Mouse (Mus musculus) lung, adult 2 months (tissue): ENCODE measurements around the gene Olfr171. TPM values are rescaled to one million over a fixed set of nuclear protein-coding genes. Genes with fewer than 3 reads are reported as not detected.
"Not testable (repeated sequence)": the region's sequence is repeated elsewhere in the genome, so short reads cannot be mapped to it uniquely, and the experiment has no call there.

Experiments used
- DNase-seq: peaks from one replicate; pipeline ENCODE4 v3.0.0; 2022
- H3K4me1 ChIP-seq: fragments of 200-500 bp; 2 replicates; pipeline ENCODE4 v1.6.1; 2011; ENCODE audit warnings: low read length; ENCODE audit not compliant: control insufficient read depth, insufficient read depth
- H3K4me3 ChIP-seq: fragments of 200-500 bp; replicated peaks from 2 replicates; pipeline ENCODE3; 2011; ENCODE audit warnings: low read depth, mild to moderate bottlenecking, control low read depth, low read length; ENCODE audit errors: extremely low read depth
- CTCF ChIP-seq: fragments of 200-500 bp; IDR thresholded peaks from 2 replicates; pipeline ENCODE4 v1.5.1; 2011; ENCODE audit warnings: mild to moderate bottlenecking, low read length, control low read depth; ENCODE audit not compliant: insufficient read depth
- POLR2A ChIP-seq: fragments of 200-500 bp; IDR thresholded peaks from 2 replicates; pipeline ENCODE4 v1.6.1; 2011; ENCODE audit warnings: low read depth, mild to moderate bottlenecking, control low read depth, low read length, borderline replicate concordance; ENCODE audit errors: extremely low read depth
- WGBS: fragments of 180-500 bp; shearing (Covaris S2); methylation state at CpG from one replicate; pipeline ENCODE4 v1.1.7; 2018; 5-methylcytosine and 5-hydroxymethylcytosine counted together
- polyA plus RNA-seq: library from polyadenylated mRNA; depleted of rRNA; stranded (reverse); fragments of >200 nt; gene quantifications from 2 replicates; pipeline ENCODE4 v1.2.3, GENCODE M21; 2012; rRNA removed

Olfr171 gene
- 0.20 and 0.37 TPM in 2 replicates for polyA plus RNA-seq

DNA sequence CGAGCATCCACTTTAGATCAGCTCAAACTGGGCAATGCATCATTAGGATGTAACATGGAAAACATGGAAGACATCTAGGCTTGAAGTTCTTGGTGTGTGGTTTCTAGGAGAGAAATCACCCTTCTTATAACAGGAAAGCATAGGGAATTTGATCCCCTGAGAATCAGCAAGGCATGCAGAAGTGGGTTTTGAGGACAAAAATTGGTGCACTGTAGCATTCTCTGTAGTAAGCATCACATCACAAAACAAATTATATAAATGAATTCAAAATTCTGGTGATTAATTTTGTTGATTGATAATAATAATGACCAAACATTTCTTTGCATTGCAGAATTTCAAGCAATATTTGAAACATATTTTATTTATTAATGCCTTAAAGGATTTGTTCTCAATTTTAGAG, at the start of gene Olfr171:
Olfr171 (minus strand) TSS at position 101 of the 400 bp plus-strand sequence.
- H3K4me1 ChIP-seq: no peaks in the 10 kb centered on the region
- H3K4me3 ChIP-seq: no peak within 1 kb of the TSS
- DNase-seq: no peak
- WGBS: 80% methylated on average over 1 of the region's 1 CpGs
- TF ChIP-seq POLR2A: no peak
- no peak for TF ChIP-seq CTCF

GRCm38 (mm10) chr16:19670768-19671357, 41.1 kb upstream of the Olfr171 start:
- TF ChIP-seq POLR2A (no peak), CTCF (no peak)
- H3K4me1 ChIP-seq: no peaks in the 10 kb centered on the region; the same call in 1 of the 2 replicates
- 56% methylated on average over 2 of the region's 2 CpGs for WGBS
- no peak for DNase-seq
- no peak overlapping the region for H3K4me3 ChIP-seq

DNA sequence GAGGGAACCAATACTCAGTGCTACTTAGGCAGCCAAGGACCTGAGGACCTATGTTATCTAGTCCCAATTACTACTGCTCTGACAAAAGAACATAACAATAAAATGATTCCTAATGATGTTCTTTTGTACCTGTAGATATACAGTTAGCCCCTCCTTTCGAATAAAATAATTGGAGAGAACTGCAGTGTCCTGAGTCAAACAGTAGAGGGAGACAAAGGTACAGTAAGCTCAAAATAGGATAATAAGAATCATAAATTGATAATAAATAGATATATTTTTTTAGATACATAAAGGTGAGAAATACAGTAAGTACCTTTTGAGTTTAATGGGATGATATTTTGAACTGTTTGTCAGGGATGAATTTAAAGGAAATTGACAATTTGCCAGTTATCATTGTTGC, 36.6 kb upstream of the Olfr171 start:
- TF ChIP-seq CTCF (no peak), POLR2A (no peak)
- H3K4me3 ChIP-seq: no peak overlapping the region
- DNase-seq: no peak
- 35% methylated on average over 1 of the region's 1 CpGs for WGBS
- H3K4me1 ChIP-seq: no peaks in the 10 kb centered on the region; the same call in 1 of the 2 replicates

- not testable (repeated sequence) for DNase-seq, H3K4me1 ChIP-seq, H3K4me3 ChIP-seq
- WGBS: 87% methylated on average over 2 of the region's 2 CpGs
Observed at GRCm38 (mm10) chr16:19611782-19612181, 17.9 kb downstream of the Olfr171 start, which contains the start of gene Olfr170. TSS of gene Olfr170 (minus strand) at chr16:19611882.

GRCm38 (mm10) chr16:19603166-19603565, 26.6 kb downstream of the Olfr171 start:
- H3K4me1 ChIP-seq: no peaks in the 10 kb centered on the region
- H3K4me3 ChIP-seq: no peak overlapping the region
- no peak for DNase-seq
- no peak for TF ChIP-seq POLR2A
- WGBS: 38% methylated on average over 2 of the region's 2 CpGs

Other genes starting within 250 kb of the Olfr171 start
- gene Olfr165, start 206.8 kb downstream of the Olfr171 start, polyA plus RNA-seq: not detected in 2 replicates
- gene Olfr166, start 146.2 kb downstream of the Olfr171 start, polyA plus RNA-seq: not detected in 2 replicates
- not detected in 2 replicates for gene Olfr167, start 107.7 kb downstream of the Olfr171 start, polyA plus RNA-seq
- gene Olfr168, start 94.4 kb downstream of the Olfr171 start, polyA plus RNA-seq: not detected in 2 replicates
- not detected in 2 replicates for gene Olfr169, start 58.1 kb downstream of the Olfr171 start, polyA plus RNA-seq
- gene Olfr170, start 18.0 kb downstream of the Olfr171 start, polyA plus RNA-seq: 0.20 TPM in 1 of 2 replicates, not detected in the other
- 61.4 and 94.6 TPM in 2 replicates for gene Lamp3, start 76.5 kb upstream of the Olfr171 start, polyA plus RNA-seq
- gene B3gnt5, start 130.3 kb upstream of the Olfr171 start, polyA plus RNA-seq: 1.0 and 1.5 TPM in 2 replicates